In the genomic region with DNA sequence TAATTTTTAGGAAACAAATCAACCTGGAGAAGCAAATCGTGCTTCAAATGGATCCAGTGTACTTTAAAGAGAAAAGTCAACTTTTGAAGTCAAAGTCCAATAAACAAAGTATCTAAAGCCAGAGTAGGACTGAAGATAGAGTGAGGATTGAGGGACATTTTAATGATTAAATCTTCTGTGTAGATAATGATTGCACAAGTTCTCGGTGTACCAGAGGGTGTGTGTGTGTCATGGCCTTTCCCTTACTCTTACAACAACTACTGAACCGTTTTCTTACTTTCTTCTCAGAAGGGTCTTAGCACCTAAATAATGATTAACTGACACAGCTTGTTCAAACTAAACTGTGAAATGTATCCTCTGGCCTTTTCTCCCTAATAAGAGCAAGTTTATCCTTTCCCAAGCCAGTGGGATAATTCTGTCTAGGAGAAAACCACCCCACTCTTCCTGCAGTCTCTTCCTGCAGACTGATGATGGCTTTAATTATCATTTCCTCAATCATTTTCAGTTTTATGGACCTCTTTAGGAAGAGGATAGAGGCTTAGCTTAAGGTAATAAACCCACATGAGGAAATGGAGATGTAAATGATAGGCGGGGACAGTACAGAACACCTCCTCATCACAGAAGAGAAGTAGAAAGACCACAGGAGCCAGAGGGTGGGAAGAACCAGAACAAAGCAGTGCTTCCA, we compare ENCODE assay signal across 25 mouse cellular contexts. TPM values are rescaled to one million over a fixed set of nuclear protein-coding genes. Genes with fewer than 3 reads are reported as not detected.
DNase-seq lines count a peak whose midpoint lies in the region; ATAC-seq and TF ChIP-seq lines count a peak whose summit lies in the region.
"Had no signal": no experiment of that assay in that cellular context is flagged by ENCODE, and none has a peak within 500 bp of the region (broad histone marks: within the 10 kb centered on the region; RNA-seq: fewer than 3 reads in every experiment).

No protein-coding gene starts in this region.

- no peaks in the 10 kb centered on the region for H3K27me3 ChIP-seq in kidney, adult 2 months (replicated peaks; ENCODE audit: control insufficient read depth, insufficient read depth, low read length)
- H3K27me3 ChIP-seq in kidney, embryonic 15.5 days: peaks cover under 1% of the 10 kb centered on the region; the same call in 1 of the 2 replicates
- peaks cover 28% of the 10 kb centered on the region for H3K27me3 ChIP-seq in liver, embryonic 13.5 days
- H3K27me3 ChIP-seq in lung, postnatal 0 days (replicated peaks; ENCODE audit: insufficient read depth, low read length): no peaks in the 10 kb centered on the region
- H3K27me3 ChIP-seq: hindbrain, embryonic 12.5 days had no signal

- intact Hi-C loops in left cerebral cortex, postnatal 10 days (cut with DNase I): no loop called here

- ATAC-seq in kidney, embryonic 15.5 days (replicated peaks; ENCODE audit: low FRiP score): peak; percentile 61
- peak; percentile 33; the same call in 1 of the 2 replicates for ATAC-seq in liver, embryonic 13.5 days (ENCODE audit: low read depth)
- ATAC-seq in monocyte, adult 5-6 weeks (replicated peaks; ENCODE audit: insufficient number of reproducible peaks, low FRiP score, low TSS enrichment, poor library complexity, severe bottlenecking): no peak
- no peak for ATAC-seq in lung, postnatal 0 days
- ATAC-seq: forebrain, postnatal 0 days had no signal

- DNase-seq in kidney, adult 2 months: peak; percentile 90
- DNase-seq in kidney, postnatal 10 days: no peak
- no peak for DNase-seq in liver, embryonic 13.5 days
- no peak for DNase-seq in left cerebral cortex, postnatal 10 days (ENCODE audit: extremely low spot score in 1 of 2, low spot score in 2 of 2)
- DNase-seq in lung, postnatal 0 days (ENCODE audit: low spot score): no peak
- DNase-seq: cerebellum, adult 11 months; cerebellum, adult 9-11 months; forebrain, postnatal 0 days; gastrocnemius, postnatal 25 days; heart, adult 18-20 months; heart, postnatal 14 days; lung, adult 18-20 months; lung, postnatal 14 days; thymus, adult 18-20 months; thymus, postnatal 36 days had no signal

- H3K4me2 ChIP-seq in kidney, embryonic 15.5 days: peak overlapping the region; percentile 15
- peak overlapping the region; percentile 19; the same call in 1 of the 2 replicates for H3K4me2 ChIP-seq in liver, embryonic 13.5 days
- no peak overlapping the region for H3K4me2 ChIP-seq in lung, postnatal 0 days (replicated peaks; ENCODE audit: low read depth, low read length)
- H3K4me2 ChIP-seq: heart, embryonic 13.5 days; hindbrain, embryonic 12.5 days; midbrain, embryonic 12.5 days had no signal

- no peak for TF ChIP-seq EP300 in lung, postnatal 0 days (IDR thresholded peaks at IDR 0.05)

- 55% methylated on average over 4 of the region's 4 CpGs for WGBS in kidney, adult 2 months
- WGBS in kidney, embryonic 15.5 days: 57% methylated on average over 4 of the region's 4 CpGs
- WGBS in liver, embryonic 13.5 days (ENCODE audit: insufficient replicate concordance): 49% methylated on average over 4 of the region's 4 CpGs
- WGBS in lung, postnatal 0 days: 58% methylated on average over 4 of the region's 4 CpGs

- no peak for TF ChIP-seq POLR2A in kidney, adult 2 months (IDR thresholded peaks at IDR 0.05; ENCODE audit: low read depth, low read length)

- H3K9me3 ChIP-seq in kidney, embryonic 15.5 days (replicated peaks): no peaks in the 10 kb centered on the region
- H3K9me3 ChIP-seq in liver, embryonic 13.5 days (replicated peaks): no peaks in the 10 kb centered on the region
- H3K9me3 ChIP-seq in lung, postnatal 0 days (ENCODE audit: low read length): no peaks in the 10 kb centered on the region
- H3K9me3 ChIP-seq: heart, embryonic 13.5 days; hindbrain, embryonic 12.5 days; limb, embryonic 10.5 days; midbrain, embryonic 12.5 days had no signal

- no peak overlapping the region for H3K9ac ChIP-seq in kidney, embryonic 15.5 days
- H3K9ac ChIP-seq in liver, embryonic 13.5 days: no peak overlapping the region
- no peak overlapping the region for H3K9ac ChIP-seq in lung, postnatal 0 days (replicated peaks; ENCODE audit: low read depth)
- H3K9ac ChIP-seq: forebrain, postnatal 0 days; heart, embryonic 13.5 days; hindbrain, embryonic 12.5 days; midbrain, embryonic 12.5 days had no signal

- TF ChIP-seq CTCF in kidney, adult 2 months (conservative IDR thresholded peaks at IDR 0.05; ENCODE audit: insufficient read depth, insufficient read length, low read depth, low read length): no peak
- no peak for TF ChIP-seq CTCF in lung, postnatal 0 days (IDR thresholded peaks at IDR 0.05)

- H3K36me3 ChIP-seq in kidney, adult 2 months (ENCODE audit: control insufficient read depth, insufficient read depth, low read length): no peaks in the 10 kb centered on the region
- no peaks in the 10 kb centered on the region for H3K36me3 ChIP-seq in kidney, embryonic 15.5 days
- H3K36me3 ChIP-seq in liver, embryonic 13.5 days: 0 out of 2 replicates have a peak, but pooled peaks cover 2% of the 10 kb centered on the region
- H3K36me3 ChIP-seq in lung, postnatal 0 days (ENCODE audit: insufficient read depth, low read length): no peaks in the 10 kb centered on the region
- H3K36me3 ChIP-seq: heart, embryonic 13.5 days; hindbrain, embryonic 12.5 days; limb, embryonic 10.5 days; midbrain, embryonic 12.5 days had no signal

- H3K4me1 ChIP-seq in kidney, adult 2 months (ENCODE audit: control insufficient read depth, insufficient read depth, low read length): peaks cover 34% of the 10 kb centered on the region
- peaks cover 35% of the 10 kb centered on the region for H3K4me1 ChIP-seq in kidney, embryonic 15.5 days
- peaks cover 25% of the 10 kb centered on the region for H3K4me1 ChIP-seq in liver, embryonic 13.5 days (replicated peaks)
- peaks cover 2% of the 10 kb centered on the region; the same call in 1 of the 2 replicates for H3K4me1 ChIP-seq in lung, postnatal 0 days (ENCODE audit: insufficient read depth, low read depth, low read length)

- H3K27ac ChIP-seq in kidney, adult 2 months (ENCODE audit: insufficient read depth, low read depth, low read length): peak overlapping the region; percentile 95
- peak overlapping the region; percentile 52 for H3K27ac ChIP-seq in kidney, embryonic 15.5 days
- H3K27ac ChIP-seq in liver, embryonic 13.5 days: peak overlapping the region; percentile 69
- no peak overlapping the region for H3K27ac ChIP-seq in lung, postnatal 0 days (ENCODE audit: low read length)
- H3K27ac ChIP-seq: heart, embryonic 13.5 days; hindbrain, embryonic 12.5 days; left cerebral cortex, adult 2 months; limb, embryonic 10.5 days; midbrain, embryonic 12.5 days had no signal

- H3K4me3 ChIP-seq in kidney, adult 2 months (ENCODE audit: insufficient read depth, low read depth, low read length): no peak overlapping the region
- H3K4me3 ChIP-seq in kidney, embryonic 15.5 days (replicated peaks): no peak overlapping the region
- no peak overlapping the region for H3K4me3 ChIP-seq in liver, embryonic 13.5 days (replicated peaks)
- H3K4me3 ChIP-seq in lung, postnatal 0 days (ENCODE audit: low read depth, low read length): no peak overlapping the region
- H3K4me3 ChIP-seq: heart, embryonic 13.5 days; hindbrain, embryonic 12.5 days; left cerebral cortex, adult 2 months; limb, embryonic 10.5 days; midbrain, embryonic 12.5 days had no signal

RNA-seq across cellular contexts. Expression of gene Ddah1, which starts 4.6 kb away (rescaled TPM):
- 143 and 159 TPM in 2 replicates for polyA plus RNA-seq in kidney, adult 2 months (2012; rRNA removed)
- polyA plus RNA-seq in kidney, embryonic 15.5 days (2015; fragmentation: Nextera tagmentation; extraction: Ambion mirVana): 71.2 and 76.1 TPM in 2 replicates
- polyA plus RNA-seq in liver, embryonic 13.5 days (2015; fragmentation: Nextera tagmentation; extraction: Ambion mirVana): 37.6 and 39.3 TPM in 2 replicates
- not detected in 3 replicates for total RNA-seq in monocyte, adult 5-6 weeks (2017)
- total RNA-seq in left cerebral cortex, postnatal 10 days (2021): 10 to 100 TPM; 87.0 to 87.8 TPM
- polyA plus RNA-seq in lung, postnatal 0 days (2015; fragmentation: Nextera tagmentation; extraction: Ambion mirVana): 20.2 and 20.7 TPM in 2 replicates
- total RNA-seq: common myeloid progenitor, adult 5-6 weeks; megakaryocyte, adult 5-6 weeks; neutrophil, adult 5-6 weeks had no signal

Comparison
In these comparisons a context has a peak if more than half of its experiments do, and no peak if none do; other contexts are left out.
1. ATAC-seq: peak in kidney, embryonic 15.5 days (single experiment) and liver, embryonic 13.5 days (single experiment); none in monocyte, adult 5-6 weeks (single experiment) and lung, postnatal 0 days (single experiment).